Mouse (Mus musculus) urinary bladder, postnatal 4 days (tissue): ENCODE measurements around the gene Adgrl3.

Experiments used
- DNase-seq, 2 experiments: peaks; one replicate each; pipeline ENCODE4 v3.0.0; 2021 to 2022; ENCODE audit warnings: low spot score in 2 of 2

Adgrl3 gene

DNA sequence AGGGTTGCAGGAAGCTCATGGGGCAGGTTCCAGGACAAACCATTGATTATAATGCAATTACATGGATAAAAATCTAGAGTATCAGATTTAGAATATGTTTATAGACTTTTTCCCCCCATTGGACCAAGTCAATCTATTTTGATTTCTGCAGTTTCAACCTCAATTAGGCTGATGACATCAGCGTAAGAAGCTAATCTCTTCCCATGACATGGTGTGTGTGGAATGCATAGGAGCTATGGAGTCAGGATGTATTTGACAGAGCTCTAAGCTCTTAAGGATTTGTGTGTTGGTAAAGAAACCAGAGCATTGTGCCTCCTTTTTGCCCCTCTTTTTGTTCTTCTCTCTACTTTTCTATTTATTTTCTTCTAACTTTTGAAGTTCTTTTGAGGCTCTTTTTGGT is 812.1 kb downstream of the Adgrl3 start:
- no peak for DNase-seq

DNA sequence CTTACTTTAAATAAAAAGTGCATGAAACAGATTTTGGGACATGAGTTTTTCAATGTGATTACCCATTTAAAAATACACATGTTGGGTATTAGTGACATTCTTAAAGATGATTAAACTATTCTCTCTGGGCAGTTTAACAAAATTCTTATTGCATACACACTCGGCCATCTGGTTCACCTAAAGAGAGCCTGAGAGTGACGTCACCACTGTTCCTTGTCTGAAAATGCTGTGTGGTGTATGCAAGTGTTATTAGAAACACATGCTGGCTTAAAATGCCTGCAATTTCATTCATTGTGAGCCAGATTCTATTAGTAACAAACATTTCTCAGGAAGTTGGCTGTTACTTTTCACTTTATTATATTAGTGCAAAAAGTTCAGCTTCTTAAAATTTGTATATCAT is 812.7 kb downstream of the Adgrl3 start:
- no peak for DNase-seq

DNA sequence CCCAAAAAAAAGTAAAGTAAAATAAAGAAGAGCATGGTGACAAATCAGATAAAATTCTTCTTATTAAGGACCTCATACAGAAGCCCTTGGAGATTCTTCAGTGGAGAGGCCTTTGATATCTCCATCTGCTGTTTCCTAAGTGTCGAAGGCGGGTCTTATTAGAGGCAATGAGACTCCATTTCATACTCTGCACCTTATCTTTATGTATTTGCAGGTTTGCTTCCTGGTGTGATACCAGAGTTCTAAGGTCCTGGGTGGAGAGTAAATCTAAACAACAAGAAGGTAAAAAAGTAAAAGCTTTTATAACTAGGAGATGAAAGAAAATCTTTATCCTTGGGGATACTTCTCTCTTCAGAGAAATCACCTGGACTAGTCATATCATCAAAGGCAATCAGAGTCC is 817.9 kb downstream of the Adgrl3 start:
- DNase-seq = no peak

DNA sequence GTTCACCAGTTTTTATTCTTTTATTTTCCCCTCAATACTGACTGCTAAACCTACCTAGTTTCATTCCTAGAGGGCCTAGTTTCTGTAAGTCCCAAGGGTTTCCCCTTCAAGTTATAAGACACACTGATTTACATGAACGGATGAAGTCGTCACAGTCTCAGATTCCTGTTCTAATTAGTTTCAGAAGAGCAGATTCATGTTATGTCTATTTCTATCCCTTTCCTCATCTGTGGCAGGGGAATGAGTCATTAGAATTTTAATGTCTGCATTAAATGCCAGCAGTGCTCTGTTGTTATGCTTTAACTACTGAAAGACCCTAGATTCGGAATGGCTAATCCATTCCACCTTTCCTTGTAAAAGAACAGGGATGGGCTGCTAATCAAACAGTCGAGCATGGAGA is 823.9 kb downstream of the Adgrl3 start:
- DNase-seq = no peak

DNA sequence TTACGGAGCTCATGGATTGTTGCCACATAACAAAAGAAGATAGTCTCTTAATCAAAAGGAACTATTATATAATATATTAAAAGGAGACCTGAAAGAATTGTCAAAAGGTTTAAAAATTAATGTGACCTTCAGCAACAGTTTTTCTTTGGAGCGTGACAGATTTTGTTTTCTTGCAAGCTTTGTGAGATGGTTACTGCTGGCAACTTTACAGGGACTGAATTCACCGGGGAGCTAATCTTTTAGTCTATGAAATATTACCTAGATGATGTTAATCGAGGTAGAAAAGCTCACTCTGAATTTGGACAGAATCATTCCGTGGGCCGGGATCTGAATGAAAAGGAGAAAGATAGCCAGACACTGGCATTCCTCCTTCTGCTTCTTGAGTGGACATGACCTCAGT is 850.4 kb downstream of the Adgrl3 start:
- no peak for DNase-seq
